Mouse (Mus musculus): ENCODE measurements around the gene Stx8. TPM values are rescaled to one million over a fixed set of nuclear protein-coding genes. Genes with fewer than 3 reads are reported as not detected.

The Stx8 gene
- polyA plus RNA-seq, 1 experiment from 2014 or later, result 47.2 TPM

DNA sequence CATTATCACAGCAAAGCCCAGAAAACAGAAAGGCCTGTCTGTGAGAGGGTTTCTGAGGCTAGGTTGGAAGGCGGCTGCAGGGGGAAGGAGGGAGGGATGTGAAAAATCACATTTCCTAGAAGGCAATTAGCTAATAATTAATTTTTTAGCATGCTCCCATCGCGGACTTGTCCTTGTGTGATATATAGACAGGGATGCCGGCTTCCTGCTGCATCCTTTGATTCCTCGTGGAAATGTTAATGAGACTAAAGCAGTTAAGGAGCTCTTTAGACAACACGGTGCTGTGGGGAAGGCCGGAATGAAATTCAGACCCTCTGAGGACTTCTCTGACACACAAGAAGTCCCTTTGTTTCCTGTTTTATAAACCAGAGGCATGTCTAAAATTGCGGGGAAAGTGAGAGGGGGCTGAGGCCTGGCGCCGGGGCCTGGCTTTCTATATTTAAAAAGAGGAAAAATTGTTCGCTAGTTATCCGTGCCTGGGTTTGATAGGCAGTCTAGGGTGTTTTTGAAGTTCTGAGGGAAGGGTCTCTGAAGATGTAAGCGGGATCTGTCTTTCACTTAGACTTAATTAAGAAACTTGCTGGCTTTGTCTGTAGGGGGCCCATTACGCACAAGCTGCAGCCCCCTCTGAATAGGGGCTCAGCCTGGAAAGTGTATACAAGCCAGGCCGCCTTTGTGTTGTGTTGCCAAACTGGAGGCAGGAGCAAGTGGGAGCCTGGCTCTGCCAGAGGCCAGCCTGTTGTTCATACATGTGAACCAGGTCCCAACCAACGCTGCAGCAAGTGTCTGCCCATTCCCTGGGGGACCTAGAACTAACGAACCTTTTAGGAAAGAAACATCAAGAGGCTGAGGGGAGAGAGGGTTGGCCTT is 179.8 kb downstream of the Stx8 start:
- 5% methylated on average over 17 of the region's 17 CpGs for WGBS
- Histone ChIP-seq H3K27me3 (ENCODE audit: poor library complexity, severe bottlenecking) (peaks cover 75% of the 10 kb centered on the region), H3K9me3 (no peaks in the 10 kb centered on the region), H3K4me1 (peaks cover 84% of the 10 kb centered on the region), H3K27ac (peak overlapping the region; percentile 83), H3K36me3 (replicated peaks) (no peaks in the 10 kb centered on the region), H3K4me3 (peak overlapping the region; percentile 32)
- peak; percentile 79 for DNase-seq (ENCODE audit: extremely low spot score, low spot score)

DNA sequence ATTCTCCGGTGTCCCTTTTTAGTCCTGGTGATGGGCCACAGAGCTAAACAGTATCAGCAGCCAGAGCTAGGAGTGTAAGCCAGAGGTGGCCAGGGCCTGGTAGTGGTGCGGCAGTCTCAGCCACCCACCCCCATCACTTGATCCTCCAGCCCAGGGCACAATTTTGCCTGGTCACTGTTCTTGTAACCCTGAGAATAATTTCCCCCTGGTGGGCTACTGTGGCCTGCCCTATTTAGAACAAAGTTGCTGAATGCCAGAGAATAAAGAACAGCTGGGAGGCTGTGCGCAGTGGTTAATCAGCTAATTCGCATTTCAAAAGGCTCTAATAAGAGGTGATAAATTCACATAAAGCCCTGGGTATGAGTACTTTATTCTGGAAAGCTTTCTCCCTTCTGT is 180.5 kb downstream of the Stx8 start:
- no peaks in the 10 kb centered on the region for H3K36me3 ChIP-seq (replicated peaks)
- no peaks in the 10 kb centered on the region for H3K9me3 ChIP-seq
- peak overlapping the region; percentile 32 for H3K4me3 ChIP-seq
- WGBS, result 10% methylated on average over 4 of the region's 4 CpGs
- H3K27me3 ChIP-seq (ENCODE audit: poor library complexity, severe bottlenecking), result peaks cover 69% of the 10 kb centered on the region
- peak; percentile 70 for DNase-seq (ENCODE audit: extremely low spot score, low spot score)
- peak overlapping the region; percentile 83 for H3K27ac ChIP-seq
- peaks cover 91% of the 10 kb centered on the region for H3K4me1 ChIP-seq

DNA sequence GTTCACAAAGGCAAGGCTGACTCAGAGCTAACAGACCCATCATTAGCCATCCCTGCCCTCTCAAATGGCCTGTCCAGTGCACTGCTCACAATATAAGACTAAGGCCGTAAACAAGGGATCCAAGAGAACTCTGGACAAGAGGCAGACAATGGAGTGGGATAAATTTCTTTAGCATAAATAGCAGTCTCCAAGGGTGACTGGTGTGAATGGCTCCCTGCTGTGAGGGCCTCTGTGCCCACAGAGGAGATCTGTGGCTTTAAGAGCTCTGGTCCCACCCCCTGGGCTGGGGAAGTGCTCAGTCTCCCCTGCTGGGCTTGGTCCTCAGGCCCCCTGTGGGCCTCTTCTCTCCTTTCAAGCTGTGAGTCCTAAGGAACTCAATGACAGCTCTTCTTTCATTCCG is 184.9 kb downstream of the Stx8 start:
- WGBS, result 14% methylated on average over 2 of the region's 2 CpGs
- Histone ChIP-seq H3K4me3 (no peak overlapping the region; the same call in 1 of the 2 replicates), H3K27ac (peak overlapping the region; percentile 78), H3K36me3 (replicated peaks) (no peaks in the 10 kb centered on the region), H3K27me3 (ENCODE audit: poor library complexity, severe bottlenecking) (peaks cover 50% of the 10 kb centered on the region), H3K9me3 (no peaks in the 10 kb centered on the region; the same call in 1 of the 2 replicates), H3K4me1 (peaks cover 68% of the 10 kb centered on the region)
- peak; percentile 80 for DNase-seq (ENCODE audit: extremely low spot score, low spot score)

DNA sequence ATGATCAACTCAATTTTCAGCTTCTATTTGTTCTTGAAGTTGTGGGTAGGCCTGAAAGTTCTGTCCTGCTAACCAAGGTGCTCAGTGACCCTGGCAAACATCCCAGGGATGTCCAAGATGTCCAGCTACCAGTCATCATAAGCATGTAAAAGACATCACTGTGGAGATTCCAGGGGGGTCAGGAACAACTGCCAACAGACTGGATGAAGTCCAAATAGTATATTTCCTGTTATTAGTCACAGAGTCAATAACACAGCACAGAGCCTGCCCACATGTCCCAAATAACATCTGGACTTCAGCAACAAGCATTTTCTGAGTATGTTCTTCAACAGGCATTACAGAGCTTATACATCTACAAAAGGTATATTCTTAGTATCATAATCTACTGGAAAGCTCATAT is 189.8 kb downstream of the Stx8 start:
- peaks cover 4% of the 10 kb centered on the region; the same call in 1 of the 2 replicates for H3K9me3 ChIP-seq
- H3K4me1 ChIP-seq, result peaks cover 27% of the 10 kb centered on the region
- DNase-seq (ENCODE audit: extremely low spot score, low spot score), result no peak
- no peak overlapping the region for H3K27ac ChIP-seq
- H3K4me3 ChIP-seq, result no peak overlapping the region
- peaks cover 18% of the 10 kb centered on the region; the same call in 1 of the 2 replicates for H3K27me3 ChIP-seq (ENCODE audit: poor library complexity, severe bottlenecking)
- H3K36me3 ChIP-seq (replicated peaks), result peaks cover 5% of the 10 kb centered on the region; the same call in 1 of the 2 replicates

DNA sequence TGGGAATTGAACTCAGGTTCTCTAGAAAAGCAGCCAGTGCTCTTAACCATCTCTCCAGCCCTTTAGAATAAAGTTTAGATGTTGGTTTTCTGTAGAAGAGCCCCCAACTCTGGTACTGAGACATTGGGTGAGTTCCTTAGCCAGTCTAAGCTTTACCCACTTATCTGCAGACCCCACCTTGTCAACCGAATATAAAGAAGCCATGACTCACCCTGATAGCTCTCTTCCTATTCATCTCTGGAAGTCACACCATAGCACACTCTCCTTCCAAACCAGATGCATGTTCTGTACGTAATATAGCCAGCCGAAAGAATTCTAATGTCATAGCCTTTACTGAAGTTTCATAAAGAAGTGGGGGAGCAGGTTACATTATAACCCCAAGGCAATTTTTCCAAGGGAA is 192.2 kb downstream of the Stx8 start:
- Histone ChIP-seq H3K36me3 (replicated peaks) (peaks cover 5% of the 10 kb centered on the region; the same call in 1 of the 2 replicates), H3K4me1 (peaks cover 9% of the 10 kb centered on the region), H3K9me3 (peaks cover 4% of the 10 kb centered on the region; the same call in 1 of the 2 replicates), H3K27me3 (ENCODE audit: poor library complexity, severe bottlenecking) (peaks cover 18% of the 10 kb centered on the region; the same call in 1 of the 2 replicates), H3K27ac (no peak overlapping the region), H3K4me3 (no peak overlapping the region)
- WGBS, result 92% methylated on average over 3 of the region's 3 CpGs
- DNase-seq (ENCODE audit: extremely low spot score, low spot score), result no peak

DNA sequence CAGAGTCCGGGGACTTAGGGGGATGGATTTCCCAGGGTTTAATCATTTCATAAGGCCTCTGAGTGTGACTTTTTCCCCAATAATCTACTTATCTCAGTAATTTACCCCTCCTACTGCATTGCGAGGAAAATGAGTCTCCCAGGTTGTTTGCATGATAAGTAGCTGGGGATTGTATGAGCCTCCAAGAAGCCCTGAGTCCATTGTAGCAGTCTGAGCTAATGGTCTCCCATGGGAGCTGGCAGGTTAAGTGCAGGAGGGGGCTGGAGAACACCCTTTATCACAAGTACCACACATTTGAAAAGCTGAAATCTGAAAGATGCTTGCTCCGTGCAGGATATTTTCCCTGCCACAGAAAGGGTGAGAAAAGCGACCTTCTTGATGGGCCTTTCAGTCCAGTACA is 193.9 kb downstream of the Stx8 start:
- peaks cover 14% of the 10 kb centered on the region for H3K4me1 ChIP-seq
- H3K36me3 ChIP-seq (replicated peaks), result peaks cover 5% of the 10 kb centered on the region; the same call in 1 of the 2 replicates
- H3K9me3 ChIP-seq, result peaks cover 4% of the 10 kb centered on the region; the same call in 1 of the 2 replicates
- H3K27me3 ChIP-seq (ENCODE audit: poor library complexity, severe bottlenecking), result peaks cover 13% of the 10 kb centered on the region; the same call in 1 of the 2 replicates
- peak overlapping the region; percentile 20; the same call in 1 of the 2 replicates for H3K27ac ChIP-seq
- no peak overlapping the region for H3K4me3 ChIP-seq
- no peak for DNase-seq (ENCODE audit: extremely low spot score, low spot score)
- WGBS, result 62% methylated on average over 4 of the region's 4 CpGs

DNA sequence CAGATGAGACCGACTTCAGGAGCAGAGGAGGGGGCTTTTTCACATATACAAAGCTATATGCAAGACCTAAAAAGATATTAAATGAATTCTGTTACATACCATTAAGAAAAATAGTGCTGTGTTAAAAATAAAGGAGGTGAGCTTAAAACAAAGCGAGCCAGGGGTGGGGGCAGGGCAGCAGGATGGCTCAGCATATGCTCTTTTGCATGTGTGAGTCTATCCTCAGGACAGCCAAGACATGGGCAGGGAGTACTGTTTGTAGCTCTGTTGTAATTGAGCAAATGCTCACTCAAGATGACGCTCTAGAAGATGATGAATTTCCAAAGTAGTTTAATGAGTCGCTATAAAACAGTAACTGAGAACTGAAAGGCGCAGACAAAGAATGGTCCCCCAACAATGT is 198.4 kb downstream of the Stx8 start:
- Histone ChIP-seq H3K4me1 (peaks cover 13% of the 10 kb centered on the region), H3K36me3 (replicated peaks) (peaks cover 5% of the 10 kb centered on the region; the same call in 1 of the 2 replicates), H3K9me3 (peaks cover 4% of the 10 kb centered on the region; the same call in 1 of the 2 replicates), H3K27ac (no peak overlapping the region), H3K4me3 (no peak overlapping the region), H3K27me3 (ENCODE audit: poor library complexity, severe bottlenecking) (no peaks in the 10 kb centered on the region)
- DNase-seq (ENCODE audit: extremely low spot score, low spot score), result no peak
- WGBS, result 91% methylated on average over 5 of the region's 5 CpGs

DNA sequence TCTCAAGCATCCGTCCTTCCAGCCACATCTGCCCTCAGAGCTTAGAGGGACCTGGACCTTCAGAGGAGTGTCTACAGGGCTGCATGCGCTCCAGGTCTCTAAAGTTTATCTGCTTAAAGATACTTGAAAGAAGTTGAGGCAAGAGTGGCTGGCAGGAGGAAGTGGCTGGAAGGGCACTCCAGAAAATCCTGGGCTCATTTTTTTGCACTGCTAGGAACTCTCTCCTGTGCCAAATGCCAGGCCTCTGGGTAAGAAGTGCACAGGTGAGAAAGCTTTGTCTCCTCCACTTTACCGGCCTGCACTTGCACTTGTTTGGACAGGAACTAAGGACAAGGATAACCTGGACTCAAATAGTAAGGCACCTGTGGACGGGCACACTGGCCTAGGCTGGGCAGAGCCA is 202.4 kb downstream of the Stx8 start:
- H3K27me3 ChIP-seq (ENCODE audit: poor library complexity, severe bottlenecking), result no peaks in the 10 kb centered on the region
- no peaks in the 10 kb centered on the region for H3K36me3 ChIP-seq (replicated peaks)
- H3K27ac ChIP-seq, result no peak overlapping the region
- DNase-seq (ENCODE audit: extremely low spot score, low spot score), result no peak
- peaks cover 5% of the 10 kb centered on the region; the same call in 1 of the 2 replicates for H3K4me1 ChIP-seq
- no peak overlapping the region for H3K4me3 ChIP-seq
- H3K9me3 ChIP-seq, result no peaks in the 10 kb centered on the region
- WGBS, result 92% methylated on average over 4 of the region's 4 CpGs

DNA sequence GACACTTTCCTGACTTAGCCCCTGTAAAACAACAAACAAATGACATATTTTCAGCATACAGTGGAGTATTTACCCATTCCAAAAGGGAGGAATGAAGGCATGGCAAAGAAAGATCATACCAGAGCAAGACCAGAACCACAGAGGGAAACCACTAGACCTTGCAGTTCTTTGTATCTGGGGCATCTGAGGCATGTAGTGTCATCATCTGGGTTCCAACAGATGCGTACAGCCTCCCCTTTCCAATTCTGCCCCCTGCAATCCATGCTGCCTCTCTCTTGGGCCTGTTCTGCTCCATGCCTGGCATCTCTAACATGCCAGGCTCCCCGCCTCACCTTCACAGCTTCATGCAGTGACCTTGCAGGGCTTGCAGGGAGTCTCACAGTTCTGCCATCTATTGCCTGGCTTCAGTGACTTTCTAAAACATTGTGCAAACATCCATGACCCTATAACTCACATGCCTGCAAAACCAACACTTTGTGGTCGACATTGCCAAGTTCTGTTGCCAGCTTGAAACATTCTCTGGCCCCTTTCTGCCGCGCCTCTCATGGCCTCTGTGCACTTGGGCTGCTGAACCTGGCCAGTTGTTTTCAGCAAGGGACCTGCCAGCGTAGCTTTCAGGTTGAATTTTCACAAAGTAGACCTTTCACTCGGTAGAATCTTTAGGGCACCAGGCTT is 206.1 kb downstream of the Stx8 start:
- WGBS, result 92% methylated on average over 7 of the region's 7 CpGs
- peaks cover 4% of the 10 kb centered on the region for H3K4me1 ChIP-seq

DNA sequence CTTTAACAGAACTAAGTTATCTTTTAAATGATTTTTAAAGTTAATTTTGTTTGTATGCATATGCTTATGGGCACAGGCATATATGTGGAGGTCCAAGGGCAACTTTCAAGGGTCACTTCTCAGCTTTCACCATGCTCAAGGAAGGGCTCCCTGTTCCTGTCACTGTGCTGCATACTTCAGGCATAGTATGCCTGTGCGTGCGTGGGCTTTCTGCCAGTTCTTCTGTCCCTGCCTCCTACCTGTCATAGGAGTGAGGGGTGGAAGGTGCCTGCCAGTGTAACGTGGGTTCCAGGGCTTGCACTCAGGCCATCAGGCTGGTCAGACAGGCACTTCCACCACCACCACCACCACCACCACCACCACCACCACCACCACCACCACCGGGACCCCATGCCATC is 206.7 kb downstream of the Stx8 start:
- WGBS, result 71% methylated on average over 4 of the region's 4 CpGs
- Histone ChIP-seq H3K36me3 (replicated peaks) (no peaks in the 10 kb centered on the region), H3K4me3 (no peak overlapping the region), H3K9me3 (no peaks in the 10 kb centered on the region), H3K27me3 (ENCODE audit: poor library complexity, severe bottlenecking) (no peaks in the 10 kb centered on the region), H3K4me1 (peaks cover 8% of the 10 kb centered on the region), H3K27ac (peak overlapping the region; percentile 17; the same call in 1 of the 2 replicates)
- no peak for DNase-seq (ENCODE audit: extremely low spot score, low spot score)

More for the DNA sequence above, 206.1 kb downstream of the Stx8 start:
- Histone ChIP-seq H3K27me3 (ENCODE audit: poor library complexity, severe bottlenecking) (no peaks in the 10 kb centered on the region), H3K9me3 (no peaks in the 10 kb centered on the region), H3K36me3 (replicated peaks) (no peaks in the 10 kb centered on the region), H3K27ac (no peak overlapping the region), H3K4me3 (no peak overlapping the region)
- DNase-seq (ENCODE audit: extremely low spot score, low spot score), result no peak

DNA sequence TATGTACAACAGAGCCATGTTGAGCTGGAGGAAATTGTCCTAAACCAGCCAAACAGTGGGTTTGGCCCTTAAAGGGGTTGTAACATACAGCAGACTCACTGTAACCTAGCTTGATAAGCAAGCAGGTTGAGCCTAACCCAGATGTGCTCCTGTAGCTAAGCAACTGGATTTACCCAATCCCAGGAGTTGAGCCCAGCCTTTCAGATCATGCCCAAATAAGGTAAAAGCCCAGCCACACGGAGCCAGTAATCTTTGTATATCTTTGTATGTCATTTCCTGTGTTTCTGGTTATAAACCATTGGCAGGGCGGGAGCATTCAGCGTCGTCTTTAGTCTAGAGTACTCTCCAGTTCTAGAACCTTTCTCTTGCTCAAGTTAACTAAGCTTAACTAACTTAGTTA is 210.6 kb downstream of the Stx8 start:
- H3K36me3 ChIP-seq (replicated peaks), result no peaks in the 10 kb centered on the region
- no peak for DNase-seq (ENCODE audit: extremely low spot score, low spot score)
- H3K9me3 ChIP-seq, result no peaks in the 10 kb centered on the region
- H3K4me3 ChIP-seq, result no peak overlapping the region
- H3K4me1 ChIP-seq, result peaks cover 17% of the 10 kb centered on the region
- 84% methylated on average over 4 of the region's 4 CpGs for WGBS
- H3K27me3 ChIP-seq (ENCODE audit: poor library complexity, severe bottlenecking), result no peaks in the 10 kb centered on the region
- no peak overlapping the region for H3K27ac ChIP-seq

DNA sequence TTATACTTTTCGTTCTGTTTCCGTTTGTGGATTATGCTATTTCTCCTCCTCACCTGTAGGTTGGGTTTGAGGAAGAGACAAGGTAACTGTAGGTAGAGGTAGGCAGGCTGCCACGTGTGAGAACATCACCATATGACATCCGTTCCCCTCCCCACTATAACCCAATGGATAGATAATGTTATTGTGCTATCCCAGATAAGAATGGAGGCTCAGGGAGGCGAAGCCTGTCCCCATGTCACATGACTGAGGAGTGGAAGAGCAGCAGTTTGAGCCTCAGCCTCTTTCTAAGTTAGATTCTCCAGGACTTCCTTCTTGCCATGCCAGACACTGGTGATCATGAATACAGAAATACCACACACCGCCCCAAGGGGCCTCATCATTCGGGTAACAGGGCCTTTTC is 211.4 kb downstream of the Stx8 start:
- H3K36me3 ChIP-seq (replicated peaks), result no peaks in the 10 kb centered on the region
- WGBS, result 86% methylated on average over 7 of the region's 7 CpGs
- no peaks in the 10 kb centered on the region for H3K27me3 ChIP-seq (ENCODE audit: poor library complexity, severe bottlenecking)
- H3K4me1 ChIP-seq, result peaks cover 17% of the 10 kb centered on the region
- no peak overlapping the region for H3K4me3 ChIP-seq
- no peak for DNase-seq (ENCODE audit: extremely low spot score, low spot score)
- H3K27ac ChIP-seq, result no peak overlapping the region
- no peaks in the 10 kb centered on the region for H3K9me3 ChIP-seq

DNA sequence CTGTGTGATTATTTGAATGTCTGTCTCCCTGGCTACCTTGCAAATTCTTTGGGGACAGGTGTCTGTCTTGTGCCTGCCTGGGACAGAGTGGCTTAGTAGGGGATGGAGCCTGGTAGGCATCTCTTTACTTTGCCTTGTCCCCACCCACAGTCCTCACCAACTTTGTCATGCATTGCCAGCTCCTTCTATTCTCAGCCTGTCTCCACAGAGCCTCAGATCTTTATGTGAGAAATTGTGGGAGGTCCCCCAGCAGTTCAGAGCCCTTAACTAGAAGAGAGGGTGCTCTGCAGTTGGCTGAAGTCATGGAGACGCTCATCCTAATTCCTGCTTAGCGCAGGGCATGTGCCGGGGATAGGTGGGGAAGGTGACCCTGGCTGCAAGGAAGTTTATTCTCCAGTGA is 219.7 kb downstream of the Stx8 start:
- peaks cover 23% of the 10 kb centered on the region for H3K4me1 ChIP-seq
- H3K27ac ChIP-seq, result no peak overlapping the region
- no peaks in the 10 kb centered on the region for H3K36me3 ChIP-seq (replicated peaks)
- 92% methylated on average over 3 of the region's 3 CpGs for WGBS
- H3K9me3 ChIP-seq, result no peaks in the 10 kb centered on the region
- no peak for DNase-seq (ENCODE audit: extremely low spot score, low spot score)
- no peak overlapping the region for H3K4me3 ChIP-seq
- H3K27me3 ChIP-seq (ENCODE audit: poor library complexity, severe bottlenecking), result no peaks in the 10 kb centered on the region
